Mouse (Mus musculus) embryo, embryonic 11 days (tissue): ENCODE measurements around the gene Rnft2.

Experiments
- DNase-seq: peaks from one replicate; pipeline ENCODE4 v3.0.0-alpha.2; 2015

Gene Rnft2

GRCm38 (mm10) chr5:118171665-118172064, 73.3 kb downstream of the Rnft2 start:
- DNase-seq: no peak

GRCm38 (mm10) chr5:118170888-118171529, 73.9 kb downstream of the Rnft2 start:
- peak; percentile 58 for DNase-seq

DNA sequence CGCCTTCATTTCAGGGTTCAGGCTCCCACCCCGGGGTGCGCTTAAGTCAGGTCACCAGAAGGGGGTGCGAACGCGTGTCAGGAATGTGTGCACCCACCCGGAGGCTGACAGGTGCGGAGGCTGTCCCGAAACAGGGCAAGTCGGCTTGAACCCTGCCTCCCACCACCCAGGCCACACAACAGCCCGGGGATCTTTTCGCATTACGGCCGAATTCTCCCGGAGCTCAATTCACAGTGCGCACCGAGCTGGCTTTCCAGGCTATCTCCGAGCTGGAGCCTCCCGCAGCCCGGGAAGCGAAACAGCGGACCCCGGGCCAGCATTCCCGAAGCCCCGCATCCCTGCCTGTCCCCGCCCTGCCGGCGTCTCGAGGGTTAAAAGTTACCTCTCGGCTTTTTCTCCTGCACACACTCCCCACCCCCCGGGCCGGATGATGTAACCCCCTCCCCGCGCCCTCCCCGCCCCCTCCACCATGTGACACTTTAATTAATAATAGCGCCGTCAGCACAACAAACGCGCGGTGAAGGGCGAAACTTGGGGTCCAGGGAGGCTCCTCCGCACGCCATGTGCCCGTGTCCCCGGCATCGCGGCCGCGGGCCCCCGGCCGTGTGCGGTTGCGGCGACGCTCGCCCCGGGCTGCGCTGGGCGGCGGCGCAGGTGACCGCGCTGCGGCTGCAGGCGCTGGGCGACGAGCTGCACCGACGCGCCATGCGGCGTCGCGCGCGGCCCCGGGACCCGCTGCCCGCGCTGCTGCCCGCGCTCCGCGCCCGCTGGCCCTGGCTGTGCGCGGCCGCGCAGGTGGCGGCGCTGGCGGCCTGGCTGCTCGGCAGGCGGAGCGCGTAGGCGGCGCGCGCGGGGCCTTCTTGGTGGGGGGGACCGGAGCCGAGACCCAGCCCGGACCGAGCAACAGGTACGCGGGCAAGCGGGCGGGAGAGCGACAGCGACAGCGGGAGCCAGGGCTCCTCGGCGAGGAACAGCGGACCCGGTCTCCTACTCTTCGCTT, 75.4 kb downstream of the Rnft2 start:
- peak; percentile 67 for DNase-seq

GRCm38 (mm10) chr5:118167561-118167995, 77.3 kb downstream of the Rnft2 start:
- DNase-seq: no peak

GRCm38 (mm10) chr5:118165462-118165861, 79.5 kb downstream of the Rnft2 start:
- DNase-seq: no peak

DNA sequence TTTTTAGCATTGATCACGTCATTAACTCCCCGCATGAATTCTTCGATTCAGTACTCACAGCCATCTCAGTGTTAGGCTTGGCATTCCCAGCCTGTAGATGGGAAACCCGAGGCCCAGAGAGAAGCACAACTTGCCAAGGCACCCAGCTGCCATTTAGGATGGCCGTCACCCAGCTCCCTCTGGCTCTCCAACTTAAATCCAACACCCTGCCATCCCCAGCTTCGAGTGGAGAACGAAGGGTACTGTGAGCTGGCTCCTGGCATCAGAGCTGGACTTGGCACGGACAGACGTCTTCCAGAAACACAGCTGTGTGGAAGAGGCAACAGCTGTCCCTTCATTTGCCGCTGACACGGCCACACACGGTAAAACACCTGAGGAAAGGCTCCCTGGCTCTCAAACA, 80.3 kb downstream of the Rnft2 start, which contains the start of gene Hrk:
TSS of gene Hrk (plus strand) at position 68 of the 400 bp plus-strand sequence.
- DNase-seq: no peak

GRCm38 (mm10) chr5:118160691-118161090, 84.2 kb downstream of the Rnft2 start:
- DNase-seq: no peak

DNA sequence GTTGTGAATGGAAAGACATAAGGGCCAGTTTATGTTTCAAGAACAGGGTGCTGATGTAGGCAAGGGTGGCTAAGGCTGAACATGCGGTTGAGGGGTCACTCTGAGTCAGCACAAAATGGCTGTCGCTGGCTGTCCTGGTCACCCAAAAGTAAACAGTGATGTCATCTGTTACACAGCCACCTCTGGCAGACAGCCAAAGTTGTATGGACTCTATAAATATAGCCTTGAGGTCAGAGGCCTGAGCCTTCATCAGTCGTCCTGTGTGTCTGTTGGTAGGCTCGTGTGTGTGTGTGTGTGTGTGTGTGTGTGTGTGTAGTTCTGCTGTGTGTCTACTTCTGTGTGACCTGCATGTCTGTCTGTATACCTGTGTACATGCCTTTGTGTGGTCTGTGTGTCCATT, 87.9 kb downstream of the Rnft2 start:
- no peak for DNase-seq

DNA sequence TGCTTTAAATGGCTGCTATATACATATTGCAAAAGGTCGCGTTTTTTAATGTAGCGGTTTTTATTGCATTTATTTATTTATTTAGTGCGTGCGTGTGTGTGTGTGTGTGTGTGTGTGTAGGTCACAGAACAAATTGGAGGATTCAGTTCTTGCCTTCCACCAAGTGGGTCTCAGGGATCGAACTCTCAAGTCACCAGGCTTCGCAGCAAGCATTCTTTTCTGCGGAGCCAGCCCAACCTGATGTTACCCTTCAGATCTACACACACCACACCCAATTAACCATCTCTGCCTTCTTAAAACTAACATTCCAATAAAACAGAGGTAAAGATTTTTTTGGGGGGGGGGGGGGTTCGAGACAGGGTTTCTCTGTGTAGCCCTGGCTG, 89.4 kb downstream of the Rnft2 start:
- DNase-seq: no peak

- DNase-seq: peak; percentile 94
These were observed 89.9 kb downstream of the Rnft2 start, which contains the start of gene Fbxw8 for GRCm38 (mm10) chr5:118154839-118155564. Fbxw8 (minus strand) TSS chr5:118155464.

- DNase-seq: no peak
These were observed 95.2 kb downstream of the Rnft2 start for GRCm38 (mm10) chr5:118149711-118150110.

GRCm38 (mm10) chr5:118147264-118147663, 97.7 kb downstream of the Rnft2 start:
- DNase-seq: no peak

DNA sequence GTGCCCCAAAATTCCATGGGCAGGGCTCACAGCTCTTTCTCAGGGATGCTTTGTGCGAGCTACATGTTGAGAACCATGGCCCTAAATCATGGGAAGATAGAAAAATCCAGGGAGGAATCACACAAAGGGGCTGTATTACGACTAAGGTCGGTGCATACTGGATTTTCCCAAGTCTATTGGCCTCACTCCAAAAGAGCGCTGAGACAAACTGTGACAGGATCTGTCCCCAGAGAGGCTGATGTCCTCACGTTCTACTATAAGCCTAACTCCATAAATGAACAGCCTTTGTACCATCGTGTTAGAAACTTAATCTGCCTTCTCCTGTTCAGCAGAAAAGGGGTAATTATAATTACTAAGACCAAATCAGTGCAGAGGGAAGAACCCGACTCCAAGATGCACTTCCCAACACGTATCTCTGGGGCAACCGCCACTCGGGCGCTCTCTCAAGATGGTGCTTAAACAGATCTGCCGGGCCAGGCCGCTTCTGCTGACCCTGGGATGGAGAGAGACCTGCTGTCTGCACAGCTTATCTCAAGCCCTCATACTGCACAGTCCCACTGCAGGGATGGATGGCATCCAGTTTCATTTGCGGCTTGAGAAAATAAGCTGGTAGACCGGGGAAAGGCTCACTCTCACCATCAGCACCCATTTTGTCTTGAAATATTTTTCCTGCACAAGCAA, 98.8 kb downstream of the Rnft2 start:
- no peak for DNase-seq

DNA sequence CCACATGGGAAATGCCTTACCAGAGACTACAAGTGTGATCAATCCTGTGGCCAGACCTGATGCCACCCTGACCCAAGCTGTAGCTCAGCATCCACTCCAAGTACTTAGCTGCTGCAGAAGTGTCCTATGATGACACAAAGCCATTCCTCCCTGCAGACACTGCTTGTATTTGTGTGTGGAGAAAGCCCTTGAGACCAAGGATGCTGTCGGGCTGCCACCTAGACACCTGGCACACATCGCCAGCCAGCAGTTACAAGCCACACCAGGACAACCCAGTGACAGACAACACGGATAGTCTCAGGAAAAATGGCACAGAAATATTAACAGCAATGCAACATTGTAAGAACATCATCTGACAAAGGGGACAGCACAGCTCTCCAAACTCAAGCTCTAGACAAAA, 99.5 kb downstream of the Rnft2 start:
- no peak for DNase-seq

DNA sequence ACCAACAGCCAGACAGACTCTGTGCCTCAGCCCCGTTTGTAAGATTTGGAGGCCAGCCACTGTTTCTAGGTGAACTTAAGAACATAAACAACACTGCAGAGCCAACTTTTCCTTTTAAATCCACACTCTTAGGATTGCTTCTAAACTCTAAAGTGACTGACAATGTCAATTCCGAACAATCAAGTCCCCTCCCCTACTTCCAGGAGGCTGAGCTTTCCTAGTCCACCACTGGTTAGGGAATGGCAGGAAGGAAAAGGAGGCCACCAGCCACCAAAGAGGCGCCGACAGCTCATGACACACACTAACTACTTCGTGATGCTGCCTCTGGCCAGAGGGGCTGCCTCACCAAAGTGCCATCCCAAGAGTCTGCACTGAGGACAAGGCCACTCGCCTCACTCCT, 100.1 kb downstream of the Rnft2 start:
- DNase-seq: no peak

DNA sequence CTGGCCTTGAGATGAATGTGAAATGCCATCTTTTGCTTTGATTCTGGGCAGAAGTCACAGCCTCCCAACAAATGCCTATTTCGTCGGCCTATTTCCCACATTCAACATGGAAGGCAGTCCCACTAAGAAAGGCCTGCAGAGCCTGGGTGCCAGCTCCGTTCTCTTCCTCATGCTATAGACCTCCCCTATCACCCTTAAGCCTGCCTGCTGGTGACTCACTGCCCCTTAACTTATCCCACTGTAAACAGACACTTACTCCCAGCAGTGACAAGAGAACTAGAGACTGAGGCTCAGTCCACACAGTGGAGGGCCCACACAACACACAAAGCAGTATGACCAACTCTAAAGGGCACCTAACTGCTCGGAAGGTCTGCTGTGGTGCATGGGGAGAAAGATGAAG, 100.6 kb downstream of the Rnft2 start:
- DNase-seq: no peak

GRCm38 (mm10) chr5:118143211-118144026, 101.5 kb downstream of the Rnft2 start:
- no peak for DNase-seq

DNA sequence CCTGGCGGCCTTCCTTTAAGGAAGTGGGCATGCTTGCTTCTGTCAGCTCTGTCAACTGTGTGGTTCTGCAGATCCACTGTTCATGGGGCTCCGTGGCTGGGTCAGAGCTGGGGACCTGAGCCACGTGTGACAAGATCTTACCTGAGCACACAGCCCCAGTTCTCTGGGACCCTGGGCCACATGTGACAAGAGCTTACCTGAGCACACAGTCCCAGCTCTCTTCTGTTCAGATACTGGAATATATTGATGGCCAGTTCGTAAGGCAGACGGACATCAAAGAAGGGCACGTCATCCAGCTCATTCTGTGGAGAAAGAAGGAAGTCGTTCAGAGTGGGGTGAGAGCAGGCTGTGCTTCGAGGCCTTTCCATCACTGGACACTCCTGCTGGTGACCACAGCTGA, 102.4 kb downstream of the Rnft2 start:
- DNase-seq: no peak
